Mouse (Mus musculus) erythroblast, embryonic 14.5 days (primary cell): ENCODE results near the gene Phc1.

Experiments used
- GATA1 ChIP-seq: IDR thresholded peaks from 2 replicates; pipeline ENCODE4 v1.6.1; 2012; ENCODE audit warnings: low read length, inconsistent platforms, mixed read lengths
- TAL1 ChIP-seq: IDR thresholded peaks from 3 replicates; pipeline ENCODE4 v1.6.1; 2012; ENCODE audit warnings: low read length, inconsistent platforms, mixed read lengths

GRCm38 (mm10) chr6:122325361-122325975, 14.9 kb downstream of the Phc1 start:
- no peak for TF ChIP-seq TAL1
- TF ChIP-seq GATA1, result no peak
